Mouse (Mus musculus): ENCODE data around the gene Cadm1.

GRCm38 (mm10) chr9:47608921-47609320 is 78.9 kb downstream of the Cadm1 start:
- TF ChIP-seq MAX (IDR thresholded peaks at IDR 0.05; ENCODE audit: low read depth), result no peak
- no peak for TF ChIP-seq POLR2A (IDR thresholded peaks at IDR 0.05; ENCODE audit: insufficient read length, low read depth)
- TF ChIP-seq MYOG (IDR thresholded peaks at IDR 0.05; ENCODE audit: control insufficient read depth in 1 of 3, insufficient read depth in 1 of 3, insufficient read length in 2 of 3, low read depth in 2 of 3), result no peak
- TF ChIP-seq TCF12 (IDR thresholded peaks at IDR 0.05; ENCODE audit: insufficient read depth, poor library complexity, severe bottlenecking), result no peak
- TF ChIP-seq E2F4 (IDR thresholded peaks at IDR 0.05; ENCODE audit: insufficient read depth), result no peak
- no peak for TF ChIP-seq MYOD1 (IDR thresholded peaks at IDR 0.05; ENCODE audit: control insufficient read depth in 1 of 3, insufficient read length in 2 of 3, low read depth in 2 of 3)
- TF ChIP-seq CEBPB (IDR thresholded peaks at IDR 0.05; ENCODE audit: insufficient read depth, poor library complexity, severe bottlenecking), result no peak
